In the genomic region with DNA sequence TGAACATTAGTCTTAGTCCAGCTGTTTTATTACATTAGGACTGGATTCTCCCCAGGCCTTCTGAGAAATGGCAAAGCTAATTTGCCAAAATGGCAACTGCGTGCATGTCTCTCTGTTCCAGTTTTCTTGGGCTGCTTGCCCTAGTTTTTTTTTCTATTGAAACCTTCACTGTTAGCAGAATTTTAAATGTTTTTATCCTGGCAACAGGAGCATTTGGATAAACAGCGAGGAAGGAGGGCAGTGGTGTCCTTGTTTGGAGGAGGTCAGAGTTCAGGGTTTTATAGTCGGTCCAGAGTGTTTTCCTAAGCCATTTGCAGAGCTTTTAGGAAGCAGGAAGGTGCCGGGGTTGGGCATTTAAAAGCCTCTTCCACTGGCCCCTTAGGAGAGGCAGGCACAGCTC, we compare ENCODE assay signal across 9 mouse cellular contexts. TPM values are rescaled to one million over a fixed set of nuclear protein-coding genes. Genes with fewer than 3 reads are reported as not detected.
DNase-seq lines count a peak whose midpoint lies in the region; ATAC-seq and TF ChIP-seq lines count a peak whose summit lies in the region.
"Had no signal": no experiment of that assay in that cellular context is flagged by ENCODE, and none has a peak within 500 bp of the region (broad histone marks: within the 10 kb centered on the region; RNA-seq: fewer than 3 reads in every experiment).

No protein-coding gene starts in this region.

- no peaks in the 10 kb centered on the region for H3K9me3 ChIP-seq in forebrain, embryonic 16.5 days (ENCODE audit: control insufficient read depth, low read length)
- no peaks in the 10 kb centered on the region for H3K9me3 ChIP-seq in limb, embryonic 12.5 days
- H3K9me3 ChIP-seq: neural tube, embryonic 12.5 days had no signal

- no peak for TF ChIP-seq CTCF in left cerebral cortex, adult 2 months (IDR thresholded peaks at IDR 0.05)

- 35% methylated on average over 4 of the region's 4 CpGs for WGBS in forebrain, embryonic 16.5 days
- 23% methylated on average over 4 of the region's 4 CpGs for WGBS in limb, embryonic 12.5 days

- intact Hi-C loops in left cerebral cortex, adult 2 months (cut with DNase I), result no loop called here

- ATAC-seq in forebrain, embryonic 16.5 days, result no peak
- ATAC-seq in limb, embryonic 12.5 days (ENCODE audit: insufficient number of reproducible peaks, insufficient read depth, low FRiP score, low TSS enrichment, low read depth), result no peak
- ATAC-seq in CD4-positive, CD25-positive, alpha-beta regulatory T cell, adult 4 months, result no peak

- H3K4me3 ChIP-seq in left cerebral cortex, adult 2 months, result no peak overlapping the region
- H3K4me3 ChIP-seq in forebrain, embryonic 16.5 days (replicated peaks; ENCODE audit: low read length), result no peak overlapping the region
- no peak overlapping the region for H3K4me3 ChIP-seq in limb, embryonic 12.5 days (replicated peaks)
- H3K4me3 ChIP-seq: neural tube, embryonic 12.5 days had no signal

- H3K27ac ChIP-seq in left cerebral cortex, adult 2 months, result peak overlapping the region; percentile 60
- H3K27ac ChIP-seq in forebrain, embryonic 16.5 days (ENCODE audit: low read length), result peak overlapping the region; percentile 12
- peak overlapping the region; percentile 82 for H3K27ac ChIP-seq in limb, embryonic 12.5 days

- H3K4me1 ChIP-seq in forebrain, embryonic 16.5 days (replicated peaks; ENCODE audit: control insufficient read depth, insufficient read depth, low read length), result peaks cover 38% of the 10 kb centered on the region
- H3K4me1 ChIP-seq in limb, embryonic 12.5 days (replicated peaks), result peaks cover 52% of the 10 kb centered on the region

- DNase-seq in embryo, embryonic 11 days, result peak; percentile 25
- DNase-seq in embryo, embryonic 10.5 days (ENCODE audit: low spot score), result no peak
- DNase-seq in left cerebral cortex, adult 2 months (ENCODE audit: extremely low spot score in 1 of 2, low spot score in 2 of 2), result no peak
- DNase-seq in left cerebral cortex, adult 18-20 months (ENCODE audit: low spot score in 2 of 2), result no peak
- no peak for DNase-seq in cerebellum, adult 9-10 months

- no peak overlapping the region for H3K9ac ChIP-seq in forebrain, embryonic 16.5 days (replicated peaks; ENCODE audit: low read depth, low read length)
- no peak overlapping the region for H3K9ac ChIP-seq in limb, embryonic 12.5 days (replicated peaks)
- H3K9ac ChIP-seq: neural tube, embryonic 12.5 days had no signal

- H3K4me2 ChIP-seq in forebrain, embryonic 16.5 days (ENCODE audit: low read length), result no peak overlapping the region
- no peak overlapping the region for H3K4me2 ChIP-seq in limb, embryonic 12.5 days
- H3K4me2 ChIP-seq: neural tube, embryonic 12.5 days had no signal

- no peaks in the 10 kb centered on the region for H3K27me3 ChIP-seq in forebrain, embryonic 16.5 days (replicated peaks; ENCODE audit: control insufficient read depth, insufficient read depth, low read length)
- no peaks in the 10 kb centered on the region for H3K27me3 ChIP-seq in limb, embryonic 12.5 days
- H3K27me3 ChIP-seq: neural tube, embryonic 12.5 days had no signal

- H3K36me3 ChIP-seq in forebrain, embryonic 16.5 days (ENCODE audit: control insufficient read depth, insufficient read depth), result no peaks in the 10 kb centered on the region
- 0 out of 2 replicates have a peak, but pooled peaks cover 7% of the 10 kb centered on the region for H3K36me3 ChIP-seq in limb, embryonic 12.5 days
- H3K36me3 ChIP-seq: neural tube, embryonic 12.5 days had no signal

RNA-seq across cellular contexts. Expression of gene Banp, which starts 18.4 kb away (rescaled TPM):
- 10 to 100 TPM; 31.4 to 62.5 TPM for total RNA-seq in left cerebral cortex, adult 2 months (2021)
- total RNA-seq in left cerebral cortex, adult 18-20 months (2021), result 10 to 100 TPM; 44.5 to 52.3 TPM
- polyA plus RNA-seq in forebrain, embryonic 16.5 days (2015; fragmentation: Nextera tagmentation; extraction: Ambion mirVana), result 68.4 and 69.9 TPM in 2 replicates
- polyA plus RNA-seq in limb, embryonic 12.5 days (2016; fragmentation: Nextera tagmentation; extraction: Ambion mirVana), result 41.7 and 42.3 TPM in 2 replicates
- polyA plus RNA-seq in CD4-positive, CD25-positive, alpha-beta regulatory T cell, adult 4 months (2017; shearing (Covaris generic)), result 10 to 100 TPM; 34.5 to 47.5 TPM

RNA-seq across cellular contexts. Expression of gene Car5a, which starts 23.3 kb away (rescaled TPM):
- total RNA-seq in left cerebral cortex, adult 2 months (2021), result not detected
- under 1 TPM; 0.33 to 0.35 TPM for total RNA-seq in left cerebral cortex, adult 18-20 months (2021)
- polyA plus RNA-seq in forebrain, embryonic 16.5 days (2015; fragmentation: Nextera tagmentation; extraction: Ambion mirVana), result 0.50 and 0.72 TPM in 2 replicates
- polyA plus RNA-seq in limb, embryonic 12.5 days (2016; fragmentation: Nextera tagmentation; extraction: Ambion mirVana), result 0.18 and 0.51 TPM in 2 replicates
- polyA plus RNA-seq in CD4-positive, CD25-positive, alpha-beta regulatory T cell, adult 4 months (2017; shearing (Covaris generic)), result not detected

Comparison
In these comparisons a context has a peak if more than half of its experiments do, and no peak if none do; other contexts are left out.
1. H3K27ac ChIP-seq: peak in every context shown above with its lines; median percentile 82 in limb, embryonic 12.5 days; 60 in left cerebral cortex, adult 2 months; 12 in forebrain, embryonic 16.5 days.